Mouse (Mus musculus): ENCODE measurements around the gene Strn4. TPM values are rescaled to one million over a fixed set of nuclear protein-coding genes. Genes with fewer than 3 reads are reported as not detected.

The Strn4 gene
- total RNA-seq, 2 experiments from 2014 or later, result 66.6 to 78.7 TPM

DNA sequence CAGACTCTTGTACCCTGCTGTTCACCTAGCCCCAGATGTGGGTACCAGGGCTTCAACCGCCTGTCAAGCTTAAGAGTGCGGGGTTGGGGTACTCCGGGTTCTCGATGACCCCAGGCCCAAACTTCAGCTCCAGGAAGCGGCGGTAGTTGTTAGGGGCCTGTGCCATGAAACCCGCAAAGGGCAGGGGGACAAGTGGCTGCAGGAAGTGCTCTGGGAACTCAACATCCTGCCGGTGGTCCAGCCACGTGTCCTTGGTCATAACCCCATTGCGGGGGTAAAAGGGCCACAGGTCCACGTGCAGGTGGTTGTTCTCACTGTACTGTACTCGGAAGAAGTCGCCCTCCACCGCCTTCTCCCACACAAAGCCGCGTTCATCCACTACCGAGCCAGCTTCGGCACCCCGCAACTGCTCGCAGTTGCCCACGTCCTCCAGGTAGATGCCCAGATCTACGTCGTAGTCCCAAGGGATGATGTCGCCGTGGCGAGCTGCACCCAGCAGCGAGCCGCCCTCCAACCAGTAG lies 5.2 kb upstream of the Strn4 start:
- peak in 1 of 2 experiments; percentile 13 for DNase-seq (ENCODE audit: low spot score in 2 of 2)

DNA sequence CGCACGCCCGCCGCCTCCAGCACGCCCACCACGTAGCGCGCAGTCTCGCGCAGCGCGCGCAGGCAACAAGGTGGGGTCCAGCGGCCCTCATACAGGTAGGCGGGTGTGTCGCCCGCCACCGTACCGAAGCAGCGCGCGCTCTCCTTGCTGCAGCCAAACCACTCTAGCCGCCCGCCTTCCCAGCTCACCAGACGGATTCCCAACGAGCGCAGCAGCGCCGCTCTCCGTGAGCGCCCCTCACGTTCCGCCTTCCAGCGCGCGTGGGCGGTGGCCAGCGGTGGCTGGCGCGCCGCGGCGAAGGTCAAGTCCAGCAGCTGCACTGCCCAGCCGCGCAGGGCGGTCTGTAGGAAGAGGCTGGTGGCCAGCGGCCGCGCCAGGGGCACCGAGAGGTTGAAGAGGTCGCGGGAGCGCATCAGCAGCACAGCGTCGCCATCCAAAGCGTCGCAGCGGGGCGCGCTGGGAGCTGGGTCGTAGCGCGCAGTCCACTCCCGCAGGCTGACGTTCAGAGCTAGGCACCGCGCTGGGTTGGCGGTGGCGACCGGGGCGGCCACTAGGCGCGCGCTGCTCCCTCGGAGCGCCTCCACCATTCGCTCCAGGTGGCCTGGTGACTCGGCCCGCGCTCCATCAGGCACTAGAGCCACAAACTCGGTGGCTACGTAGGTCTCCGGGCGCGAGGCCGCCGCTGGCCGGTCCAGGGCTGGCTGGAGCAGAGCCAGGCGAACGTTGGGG lies 4.6 kb upstream of the Strn4 start:
- peak in 1 of 2 experiments; percentile 38 for DNase-seq (ENCODE audit: low spot score in 2 of 2)

DNA sequence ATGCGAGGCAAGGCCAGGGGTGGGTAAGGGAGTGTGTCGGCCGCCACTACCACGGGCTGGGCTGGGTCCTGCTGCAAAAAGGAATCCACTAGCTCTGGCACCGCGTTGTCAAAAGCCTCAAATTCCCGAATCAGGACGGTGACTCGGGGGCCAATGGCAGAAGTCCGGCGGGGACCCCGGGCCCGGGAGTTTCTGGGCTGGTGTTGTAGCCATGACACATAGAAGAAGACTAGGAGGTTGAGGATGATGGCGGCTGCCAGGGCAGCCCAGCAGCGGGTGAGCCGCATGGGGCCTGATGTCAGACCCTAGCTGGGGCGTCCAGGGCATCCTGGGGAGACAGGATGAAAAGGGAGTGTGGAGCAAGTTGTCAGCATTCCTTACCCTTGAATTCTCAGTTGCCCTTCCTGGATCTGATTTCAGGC lies 4.0 kb upstream of the Strn4 start:
- no peak for DNase-seq (ENCODE audit: low spot score in 2 of 2)

DNA sequence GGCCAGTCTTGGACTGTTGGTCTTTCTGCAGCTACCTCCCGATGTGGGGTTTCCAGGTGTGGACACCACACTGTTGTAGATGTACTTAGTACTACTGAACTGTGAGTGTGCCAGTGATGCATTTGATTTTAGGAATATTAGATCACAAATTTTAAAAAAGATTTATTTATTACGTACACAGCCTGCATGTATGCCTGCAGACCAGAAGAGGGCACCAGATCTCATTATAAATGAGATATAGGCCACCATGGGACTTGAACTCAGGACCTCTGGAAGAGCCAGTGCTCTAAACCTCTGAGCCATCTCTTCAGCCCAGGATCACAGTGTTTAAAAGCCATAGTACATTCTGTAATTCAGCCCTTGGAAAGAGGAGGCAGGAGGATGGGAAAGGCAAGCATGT lies 3.2 kb upstream of the Strn4 start:
- no peak for DNase-seq (ENCODE audit: low spot score in 2 of 2)

DNA sequence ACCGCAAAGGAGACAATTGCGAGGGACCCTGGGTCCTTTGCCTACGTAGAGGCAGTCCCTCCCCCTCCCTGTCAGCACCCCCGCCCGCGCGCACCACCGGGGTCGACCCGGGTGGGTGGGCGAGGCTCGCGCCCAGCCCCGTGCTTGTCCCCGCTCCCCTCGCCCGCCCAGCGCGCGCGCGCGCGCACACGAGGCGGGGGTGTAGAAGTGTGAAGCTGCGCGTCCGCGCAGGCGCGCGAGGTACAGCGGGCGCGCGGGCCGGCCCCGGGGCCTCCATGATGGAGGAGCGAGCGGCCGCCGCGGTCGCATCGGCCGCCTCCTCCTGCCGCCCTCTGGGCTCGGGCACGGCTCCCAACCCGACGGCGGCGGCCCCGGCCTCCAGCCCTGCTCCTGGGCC lies 387 bp downstream of the Strn4 start:
- DNase-seq (ENCODE audit: low spot score in 2 of 2), result peak; percentile 76 to 79

DNA sequence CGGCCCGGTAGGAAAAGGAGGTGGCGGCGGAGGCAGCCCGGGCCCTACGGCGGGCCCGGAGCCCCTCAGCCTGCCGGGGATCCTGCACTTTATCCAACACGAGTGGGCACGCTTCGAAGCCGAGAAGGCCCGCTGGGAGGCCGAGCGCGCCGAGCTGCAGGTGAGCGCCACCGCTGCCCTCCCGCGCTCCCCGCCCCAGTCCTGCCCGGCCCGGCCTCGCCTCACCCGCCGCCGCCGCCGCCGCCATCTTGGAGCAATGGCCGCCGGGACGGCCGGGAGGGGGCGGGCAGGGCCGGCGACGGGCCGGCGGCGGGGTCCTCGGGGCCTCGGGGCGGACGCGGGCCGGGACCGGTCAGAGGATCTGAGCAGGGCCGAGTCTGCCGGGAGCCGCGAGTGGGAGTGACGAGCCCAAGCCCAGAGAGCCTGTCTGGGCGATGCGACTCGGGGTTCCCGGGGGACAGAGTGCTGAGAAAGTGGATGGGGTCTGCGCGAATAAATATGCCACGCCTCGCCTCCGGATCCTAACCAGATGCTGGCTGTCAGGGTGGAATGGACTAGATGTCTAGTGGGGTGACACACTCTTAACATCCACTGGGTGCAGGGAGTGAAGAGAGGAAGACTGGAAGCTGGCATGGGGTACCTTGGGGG lies 910 bp downstream of the Strn4 start, which contains the start of gene Fkrp:
TSS of gene Fkrp (minus strand) at position 258 of the 648 bp plus-strand sequence.
- DNase-seq (ENCODE audit: low spot score in 2 of 2), result peak; percentile 59 to 67

DNA sequence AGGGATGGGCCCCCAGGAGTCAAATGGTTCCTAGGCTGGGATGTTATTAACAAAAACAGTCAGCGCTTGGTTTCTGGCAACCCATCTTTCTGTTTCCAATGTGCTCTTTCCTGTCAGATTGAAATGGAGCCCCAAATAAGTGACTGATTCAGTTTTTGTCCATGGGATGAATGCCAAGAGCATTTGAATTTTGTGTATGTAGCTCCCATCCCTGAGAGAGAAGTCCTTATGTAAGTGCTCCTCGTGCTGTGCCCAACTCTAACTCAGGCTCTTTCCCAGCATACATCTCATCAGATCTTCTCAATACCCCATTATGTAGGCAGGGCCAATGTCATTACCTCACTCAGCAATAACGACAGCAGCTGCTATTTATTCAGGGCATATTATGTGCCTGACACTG lies 2.0 kb downstream of the Strn4 start:
- no peak for DNase-seq (ENCODE audit: low spot score in 2 of 2)

DNA sequence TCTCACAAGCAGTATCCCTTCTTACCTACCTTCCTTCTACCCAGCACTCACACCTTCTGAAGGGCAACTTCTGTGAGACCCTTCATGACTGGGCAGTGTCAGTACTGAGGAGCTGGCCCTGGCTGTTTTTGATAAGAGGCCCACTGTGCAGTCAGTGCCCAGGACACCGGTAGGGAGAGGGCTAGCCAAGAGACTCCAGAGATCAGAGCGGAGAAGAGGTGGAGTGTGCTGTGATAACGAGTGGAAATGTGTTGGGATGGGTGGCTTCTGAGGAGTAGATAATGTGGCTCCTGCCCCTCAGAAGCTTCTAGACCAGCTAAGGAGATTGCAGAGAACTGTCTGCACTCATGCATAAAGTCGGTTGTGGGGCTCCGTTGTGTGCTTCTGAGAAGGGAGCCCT lies 4.1 kb downstream of the Strn4 start:
- no peak for DNase-seq (ENCODE audit: low spot score in 2 of 2)

GRCm38 (mm10) chr7:16820271-16820763 lies 4.6 kb downstream of the Strn4 start:
- DNase-seq (ENCODE audit: low spot score in 2 of 2), result no peak

DNA sequence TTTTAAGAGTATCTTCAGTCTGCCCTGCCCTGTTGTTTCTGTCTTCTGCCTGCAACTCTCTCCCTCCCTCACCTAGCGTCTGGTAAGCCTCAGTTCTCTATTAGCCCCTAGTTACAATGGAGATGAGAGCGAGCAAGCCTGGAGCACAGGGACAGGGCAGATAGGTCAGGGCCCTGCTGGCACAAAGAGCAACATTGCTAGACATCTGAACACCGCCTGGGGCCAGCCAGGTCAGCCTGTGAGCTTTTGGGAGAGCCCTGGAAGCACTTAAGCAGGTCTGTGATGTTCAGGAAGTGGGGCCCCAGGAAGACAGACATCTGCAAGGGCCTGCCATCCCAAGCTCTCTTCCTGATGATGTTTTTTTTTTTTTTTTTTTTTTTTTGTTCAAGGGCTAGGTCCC lies 5.4 kb downstream of the Strn4 start:
- DNase-seq (ENCODE audit: low spot score in 2 of 2), result no peak

- DNase-seq (ENCODE audit: low spot score in 2 of 2), result no peak
Observed at GRCm38 (mm10) chr7:16821669-16822101, 6.0 kb downstream of the Strn4 start.

- DNase-seq (ENCODE audit: low spot score in 2 of 2), result no peak
Observed at GRCm38 (mm10) chr7:16823734-16824133, 8.0 kb downstream of the Strn4 start.

- DNase-seq (ENCODE audit: low spot score in 2 of 2), result no peak
Observed at GRCm38 (mm10) chr7:16825785-16826184, 10.1 kb downstream of the Strn4 start.

DNA sequence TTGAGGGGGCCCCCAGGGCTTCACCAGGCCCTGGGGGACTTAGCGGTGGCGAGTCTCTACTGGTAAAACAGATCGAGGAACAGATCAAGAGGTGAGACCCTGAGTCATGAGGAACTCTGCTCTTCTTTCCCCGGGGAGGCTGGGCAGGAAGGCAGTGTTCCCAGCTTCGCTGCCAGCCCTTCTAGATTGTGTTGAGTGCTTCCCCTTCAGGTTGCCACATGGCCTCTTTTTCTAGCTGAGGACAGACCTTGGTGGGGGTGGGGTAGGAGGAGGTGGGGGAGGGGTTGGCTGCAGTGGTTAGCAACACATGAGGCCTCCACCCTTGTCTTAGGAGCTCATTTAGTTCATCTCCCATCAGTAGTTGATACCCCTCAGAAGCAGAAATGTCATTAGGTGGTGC lies 10.9 kb downstream of the Strn4 start:
- no peak for DNase-seq (ENCODE audit: low spot score in 2 of 2)

DNA sequence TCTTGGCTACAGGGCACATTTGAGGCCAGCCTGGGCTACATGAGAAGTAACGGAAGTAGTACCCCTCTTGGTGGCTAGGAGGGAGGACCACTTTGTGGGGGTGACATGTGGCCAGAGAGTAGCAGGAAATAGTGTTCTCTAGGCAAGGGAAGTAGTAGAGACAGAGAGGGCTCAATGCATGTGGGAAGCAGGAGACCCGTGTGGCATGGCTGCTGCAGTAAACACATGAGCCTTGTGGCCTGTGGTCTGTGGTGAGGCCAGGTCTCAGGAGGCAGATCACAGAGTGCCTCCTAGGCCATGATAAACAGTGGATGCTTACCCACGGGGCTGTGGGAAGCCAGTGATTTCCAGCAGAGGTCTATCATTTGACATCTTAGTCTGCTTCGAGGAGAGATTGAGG lies 11.6 kb downstream of the Strn4 start:
- DNase-seq (ENCODE audit: low spot score in 2 of 2), result no peak

GRCm38 (mm10) chr7:16830449-16830848 lies 14.8 kb downstream of the Strn4 start:
- no peak for DNase-seq (ENCODE audit: low spot score in 2 of 2)

DNA sequence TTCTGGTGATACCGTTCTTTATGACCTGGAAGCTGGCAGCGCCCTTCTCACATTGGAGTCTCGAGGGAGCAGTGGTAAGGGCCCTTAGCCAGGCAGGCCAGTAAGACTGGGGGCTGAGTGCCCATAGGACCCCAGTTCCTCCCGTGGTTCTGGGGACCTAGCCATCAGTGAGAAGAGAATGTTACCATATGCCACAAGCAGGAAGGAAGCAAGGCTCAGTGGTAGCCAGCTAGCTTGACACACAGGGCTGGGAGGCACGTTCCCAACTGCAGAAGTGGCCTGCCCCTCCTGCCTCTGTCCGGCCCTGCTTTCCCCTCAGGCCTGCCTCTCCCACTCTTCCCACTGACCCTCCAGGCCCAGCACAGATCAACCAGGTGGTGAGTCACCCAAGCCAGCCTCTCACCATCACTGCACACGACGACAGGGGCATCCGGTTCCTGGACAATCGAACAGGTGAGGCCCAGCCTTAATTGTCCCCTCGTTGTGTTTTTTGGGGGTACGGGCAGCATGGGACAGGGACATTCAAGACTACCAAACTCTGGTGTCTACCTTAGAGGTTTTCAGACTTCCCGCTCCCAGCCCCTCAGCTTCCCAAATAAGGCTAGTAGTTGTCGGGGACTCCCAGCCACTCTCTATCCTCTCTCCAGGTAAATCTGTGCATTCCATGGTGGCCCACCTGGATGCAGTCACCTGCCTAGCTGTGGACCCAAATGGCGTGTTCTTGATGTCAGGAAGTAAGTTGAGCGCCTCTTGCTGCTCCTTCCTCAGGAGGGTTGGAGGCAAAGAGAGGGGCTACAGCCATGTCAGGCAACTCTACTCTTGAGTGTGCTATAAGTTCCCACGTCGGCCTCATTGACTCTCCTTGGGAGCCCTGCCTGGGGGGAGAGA lies 22.5 kb downstream of the Strn4 start:
- no peak for DNase-seq (ENCODE audit: low spot score in 2 of 2)

- no peak for DNase-seq (ENCODE audit: low spot score in 2 of 2)
Observed at GRCm38 (mm10) chr7:16838804-16839426, 23.2 kb downstream of the Strn4 start.

DNA sequence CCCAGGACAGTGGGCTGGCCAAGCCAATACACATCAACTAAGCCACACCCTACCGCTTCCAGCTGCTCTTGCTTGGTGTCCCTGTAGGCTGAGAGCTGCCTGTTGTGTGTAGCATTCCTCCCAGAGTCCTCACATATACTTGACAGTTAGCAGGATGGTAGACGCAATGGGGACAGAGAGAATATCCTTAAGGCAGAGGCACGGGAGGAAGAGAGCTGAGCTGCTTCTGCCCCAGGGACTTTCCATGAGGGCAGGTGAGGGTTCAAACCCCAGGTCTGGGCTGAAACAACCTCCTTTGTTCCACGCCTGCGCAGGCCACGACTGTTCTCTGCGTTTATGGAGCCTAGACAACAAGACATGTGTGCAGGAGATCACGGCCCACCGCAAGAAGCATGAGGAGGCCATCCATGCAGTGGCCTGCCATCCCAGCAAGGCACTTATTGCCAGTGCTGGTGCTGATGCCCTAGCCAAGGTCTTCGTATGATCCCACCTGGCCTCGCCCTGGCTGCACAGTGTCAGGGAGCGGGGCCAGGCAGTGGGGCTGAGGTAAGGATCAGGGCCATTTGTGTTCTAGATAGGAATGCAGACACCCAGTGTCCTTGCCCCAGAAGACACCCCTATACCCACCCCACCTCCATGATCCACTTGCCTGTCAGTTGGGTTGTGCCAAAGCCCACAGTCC lies 23.9 kb downstream of the Strn4 start:
- DNase-seq (ENCODE audit: low spot score in 2 of 2), result no peak

GRCm38 (mm10) chr7:16840109-16840491 lies 24.4 kb downstream of the Strn4 start:
- DNase-seq (ENCODE audit: low spot score in 2 of 2), result no peak
